Mouse (Mus musculus) limb, embryonic 11.5 days (tissue): ENCODE measurements around the gene Dlgap1. TPM values are rescaled to one million over a fixed set of nuclear protein-coding genes. Genes with fewer than 3 reads are reported as not detected.

Experiments used
- ATAC-seq: fragments of 200-750 bp; cut with Nextera tagmentation; 2 replicates; pipeline ENCODE4 v1.8.0; 2017; ENCODE audit warnings: low read depth; ENCODE audit not compliant: insufficient number of reproducible peaks, low FRiP score, low TSS enrichment
- DNase-seq: peaks from one replicate; pipeline ENCODE4 v3.0.0-alpha.2; 2015; ENCODE audit warnings: low spot score
- H3K27ac ChIP-seq: fragments of 300-500 bp; sonication (generic); replicated peaks from 2 replicates; pipeline ENCODE4 v1.5.1; 2014; ENCODE audit warnings: low read depth, mild to moderate bottlenecking, low read length
- H3K27me3 ChIP-seq: fragments of 300-500 bp; sonication (generic); 2 replicates; pipeline ENCODE4 v1.6.1; 2014; ENCODE audit warnings: mild to moderate bottlenecking, low read length, mixed read lengths; ENCODE audit not compliant: control insufficient read depth, insufficient read depth
- H3K36me3 ChIP-seq: fragments of 300-500 bp; sonication (generic); 2 replicates; pipeline ENCODE4 v1.6.1; 2014; ENCODE audit warnings: mild to moderate bottlenecking, low read length, moderate library complexity, mixed read lengths; ENCODE audit not compliant: control insufficient read depth, insufficient read depth
- H3K4me1 ChIP-seq: fragments of 300-500 bp; sonication (generic); 2 replicates; pipeline ENCODE4 v1.6.1; 2014; ENCODE audit warnings: low read length, mixed read lengths; ENCODE audit not compliant: control insufficient read depth, insufficient read depth
- H3K4me2 ChIP-seq: fragments of 300-500 bp; sonication (generic); 2 replicates; pipeline ENCODE4 v1.6.1; 2014; ENCODE audit warnings: low read depth, mild to moderate bottlenecking, moderate library complexity; ENCODE audit not compliant: severe bottlenecking
- H3K4me3 ChIP-seq: fragments of 300-500 bp; sonication (generic); 2 replicates; pipeline ENCODE4 v1.5.1; 2014; ENCODE audit warnings: low read depth, low read length
- H3K9ac ChIP-seq: fragments of 300-500 bp; sonication (generic); 2 replicates; pipeline ENCODE4 v1.6.1; 2014; ENCODE audit warnings: mild to moderate bottlenecking, low read length
- H3K9me3 ChIP-seq: fragments of 300-500 bp; sonication (generic); 2 replicates; pipeline ENCODE4 v1.6.1; 2016; ENCODE audit warnings: low read length; ENCODE audit not compliant: control insufficient read depth
- WGBS: fragments of 180-500 bp; shearing (Covaris S2); extraction: QIAGEN DNeasy Blood & Tissue Kit; methylation state at CpG from one replicate; pipeline ENCODE4 v1.1.7; 2014; 5-methylcytosine and 5-hydroxymethylcytosine counted together
- polyA plus RNA-seq: library from polyadenylated mRNA; unstranded; fragments of >200 nt; fragmentation: Nextera tagmentation; extraction: Ambion mirVana; gene quantifications from 2 replicates; pipeline ENCODE4 v1.2.1, GENCODE M21; 2014

Dlgap1 gene
- polyA plus RNA-seq, 1 experiment from 2014 or later, result 0.65 TPM

DNA sequence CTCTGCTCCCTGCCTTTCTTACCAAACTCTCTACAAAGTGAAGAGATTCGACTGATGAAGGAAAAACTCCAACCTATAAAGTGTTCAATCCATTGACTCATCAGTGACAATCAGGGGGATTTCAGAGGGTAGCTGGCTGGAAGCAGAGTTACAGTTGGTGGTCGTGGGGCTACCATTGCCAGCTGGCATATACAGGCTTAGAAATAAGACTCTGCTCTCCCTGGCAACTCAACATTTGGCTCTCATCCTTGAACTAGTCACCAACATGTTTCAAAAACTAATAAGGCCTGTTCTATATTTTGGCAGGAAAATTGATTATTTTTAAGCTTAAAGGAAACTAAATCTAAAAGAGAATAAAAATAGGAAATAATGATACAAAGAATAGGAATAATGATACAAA, 333.8 kb downstream of the Dlgap1 start:
- ATAC-seq (no peak), DNase-seq (no peak)
- H3K4me2 ChIP-seq, result no peak overlapping the region
- H3K9ac ChIP-seq, result no peak overlapping the region
- no peaks in the 10 kb centered on the region for H3K27me3 ChIP-seq
- no peaks in the 10 kb centered on the region for H3K9me3 ChIP-seq
- 87% methylated on average over 2 of the region's 2 CpGs for WGBS
- no peaks in the 10 kb centered on the region for H3K4me1 ChIP-seq
- H3K36me3 ChIP-seq, result no peaks in the 10 kb centered on the region
- no peak overlapping the region for H3K4me3 ChIP-seq
- no peak overlapping the region for H3K27ac ChIP-seq

DNA sequence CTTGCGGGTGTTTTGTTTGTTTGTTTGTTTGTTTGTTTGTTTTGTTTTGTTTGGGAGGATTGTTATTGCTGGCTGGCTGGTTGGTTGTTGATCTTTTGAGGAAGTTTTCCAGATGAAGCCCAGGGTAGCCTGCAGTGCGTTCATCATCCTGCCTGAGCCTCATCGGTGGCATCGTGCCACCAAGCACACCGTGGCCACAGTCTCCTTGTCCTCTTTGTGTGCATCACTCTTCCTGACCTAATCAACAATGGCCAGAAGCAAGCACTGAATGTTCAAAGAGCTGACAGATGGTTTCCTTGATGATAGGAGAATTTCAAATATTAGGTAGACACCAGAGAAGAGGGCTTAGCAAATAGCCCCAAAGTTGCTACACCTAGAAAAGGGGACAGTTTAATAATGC, 336.1 kb downstream of the Dlgap1 start:
- Histone ChIP-seq H3K4me2 (no peak overlapping the region), H3K4me1 (no peaks in the 10 kb centered on the region), H3K36me3 (no peaks in the 10 kb centered on the region), H3K27ac (no peak overlapping the region), H3K9me3 (no peaks in the 10 kb centered on the region), H3K9ac (no peak overlapping the region), H3K4me3 (no peak overlapping the region), H3K27me3 (no peaks in the 10 kb centered on the region)
- ATAC-seq (no peak), DNase-seq (no peak)
- WGBS, result 95% methylated on average over 5 of the region's 5 CpGs

DNA sequence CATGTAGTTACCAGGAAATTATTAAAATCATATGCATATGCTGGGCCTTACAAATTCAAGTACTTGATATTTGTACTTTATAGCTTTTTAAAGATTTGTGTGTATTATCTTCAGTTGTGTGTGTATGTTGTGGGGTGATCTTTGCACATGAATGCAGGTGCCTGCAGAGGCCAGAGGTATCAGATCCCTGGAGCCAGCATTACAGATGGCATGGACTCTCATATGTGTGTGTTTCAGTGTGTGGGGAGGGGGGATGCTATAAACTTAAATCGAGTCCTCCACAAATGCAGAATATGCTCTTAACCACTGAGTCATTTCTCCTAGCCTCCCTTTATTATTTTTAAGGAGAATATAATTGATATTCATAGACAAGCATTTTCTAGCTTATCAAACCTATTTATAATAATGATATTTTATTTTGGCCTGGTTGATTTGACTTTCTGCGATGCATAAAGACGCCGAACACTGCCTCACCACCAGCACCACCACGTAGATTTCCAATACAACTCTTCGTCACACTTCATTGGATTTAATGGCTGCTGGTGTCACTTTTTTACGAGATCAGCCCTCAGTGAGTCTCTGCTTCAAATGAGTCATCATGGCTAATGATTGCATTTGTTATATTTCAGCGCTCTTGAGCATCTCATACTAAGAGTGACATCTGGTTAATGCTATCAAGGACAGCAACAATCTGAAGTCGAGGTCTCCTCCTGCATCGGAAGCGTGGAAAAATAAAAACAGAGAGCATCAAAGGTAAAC, 338.7 kb downstream of the Dlgap1 start:
- no peak for ATAC-seq
- peak; percentile 5 for DNase-seq
- 76% methylated on average over 11 of the region's 11 CpGs for WGBS
- H3K4me2 ChIP-seq, result no peak overlapping the region
- H3K9me3 ChIP-seq, result no peaks in the 10 kb centered on the region
- no peak overlapping the region for H3K9ac ChIP-seq
- H3K27ac ChIP-seq, result no peak overlapping the region
- H3K27me3 ChIP-seq, result no peaks in the 10 kb centered on the region
- H3K4me1 ChIP-seq, result no peaks in the 10 kb centered on the region
- no peaks in the 10 kb centered on the region for H3K36me3 ChIP-seq
- H3K4me3 ChIP-seq, result no peak overlapping the region

DNA sequence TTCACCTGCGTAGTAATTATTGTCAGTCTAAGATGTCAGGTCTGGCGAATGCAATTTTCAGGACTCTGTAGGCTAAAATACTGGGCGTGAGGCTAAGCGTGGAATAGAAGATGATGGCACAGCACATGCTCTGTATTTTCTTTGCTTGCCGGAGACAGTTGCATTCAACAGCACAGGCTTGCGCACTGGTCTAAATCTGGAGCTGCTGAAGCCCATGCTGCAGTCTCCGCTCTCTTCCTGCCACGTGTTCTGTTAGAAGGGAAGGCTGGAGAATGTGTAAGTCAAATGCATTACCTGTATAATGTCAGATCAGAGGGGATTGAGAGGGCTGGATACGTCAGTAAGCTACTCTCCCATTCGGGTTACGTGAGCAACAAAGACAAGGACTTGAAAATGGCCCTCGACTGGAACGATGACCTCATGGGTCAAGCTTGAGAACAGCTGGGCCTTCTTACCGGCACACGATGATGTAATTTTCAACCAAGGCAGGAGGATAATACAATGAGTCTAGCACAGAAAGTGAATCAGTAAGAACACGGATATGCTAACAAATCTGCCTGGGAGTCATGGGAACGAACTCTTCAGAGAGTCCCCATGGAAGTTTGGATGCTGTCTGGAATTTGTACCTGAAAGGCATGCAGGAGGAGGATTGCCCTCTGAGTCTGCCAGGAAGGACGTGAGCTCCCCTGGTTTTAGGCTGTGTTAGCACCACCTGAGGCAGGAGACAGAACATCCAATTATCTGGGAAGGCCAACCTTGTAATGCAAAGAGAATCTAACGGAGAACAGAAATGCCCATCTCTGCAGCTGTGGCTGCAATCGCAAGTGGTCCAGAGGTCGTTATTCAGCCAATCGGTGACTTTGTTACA, 339.7 kb downstream of the Dlgap1 start:
- no peaks in the 10 kb centered on the region for H3K27me3 ChIP-seq
- H3K4me3 ChIP-seq, result no peak overlapping the region
- no peak overlapping the region for H3K4me2 ChIP-seq
- H3K36me3 ChIP-seq, result no peaks in the 10 kb centered on the region
- H3K4me1 ChIP-seq, result no peaks in the 10 kb centered on the region
- WGBS, result 78% methylated on average over 22 of the region's 22 CpGs
- no peaks in the 10 kb centered on the region for H3K9me3 ChIP-seq
- H3K27ac ChIP-seq, result no peak overlapping the region
- ATAC-seq (no peak), DNase-seq (no peak)
- H3K9ac ChIP-seq, result no peak overlapping the region

DNA sequence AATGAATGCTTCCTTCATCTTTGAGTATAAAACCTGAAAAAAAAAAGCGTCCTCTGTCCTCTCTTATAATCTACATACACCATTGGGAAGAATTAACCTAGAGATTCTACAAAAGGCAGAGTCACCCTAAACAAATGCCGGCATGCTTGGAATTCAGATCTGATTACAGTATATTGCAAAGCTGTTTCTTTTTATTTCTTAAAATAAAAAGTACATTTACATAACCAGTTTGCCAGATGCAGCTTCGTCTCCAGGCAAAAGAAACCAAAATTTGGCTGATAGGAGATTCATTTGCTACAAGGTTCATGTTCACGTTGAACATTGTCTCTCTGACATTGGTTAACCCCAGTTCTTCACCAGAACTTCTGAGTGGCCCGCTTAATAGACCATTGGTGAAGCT, 347.5 kb downstream of the Dlgap1 start:
- no peak for ATAC-seq
- H3K4me3 ChIP-seq, result no peak overlapping the region
- 84% methylated on average over 5 of the region's 5 CpGs for WGBS

DNA sequence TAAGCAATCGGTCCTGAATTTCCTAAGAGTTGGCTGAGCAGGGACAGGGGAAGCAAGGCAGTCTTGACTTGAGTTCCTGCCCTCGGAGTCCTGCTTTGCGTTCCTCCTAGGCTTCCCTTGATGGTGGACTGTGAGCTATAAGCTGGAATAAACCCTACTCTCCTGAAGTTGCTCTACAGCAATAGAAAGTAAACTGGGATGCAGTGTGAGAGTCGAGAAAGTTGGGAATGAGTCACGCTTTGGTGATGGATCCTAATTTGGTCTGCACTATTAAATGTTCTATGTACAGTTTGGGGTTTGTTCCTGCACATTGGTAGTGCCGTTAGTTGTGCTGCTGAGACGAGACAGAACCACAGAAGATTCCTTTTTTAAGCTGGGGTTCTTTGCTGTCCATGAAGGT, 348.9 kb downstream of the Dlgap1 start:
- Histone ChIP-seq H3K27ac (no peak overlapping the region), H3K27me3 (no peaks in the 10 kb centered on the region), H3K36me3 (no peaks in the 10 kb centered on the region), H3K4me3 (no peak overlapping the region), H3K9ac (no peak overlapping the region), H3K9me3 (no peaks in the 10 kb centered on the region), H3K4me1 (no peaks in the 10 kb centered on the region), H3K4me2 (no peak overlapping the region)
- 89% methylated on average over 7 of the region's 7 CpGs for WGBS
- no peak for DNase-seq
- ATAC-seq, result no peak

More for the DNA sequence above, 347.5 kb downstream of the Dlgap1 start:
- no peaks in the 10 kb centered on the region for H3K36me3 ChIP-seq
- H3K27ac ChIP-seq, result no peak overlapping the region
- no peak overlapping the region for H3K9ac ChIP-seq
- H3K4me1 ChIP-seq, result no peaks in the 10 kb centered on the region
- no peak for DNase-seq
- no peaks in the 10 kb centered on the region for H3K9me3 ChIP-seq
- H3K27me3 ChIP-seq, result no peaks in the 10 kb centered on the region
- no peak overlapping the region for H3K4me2 ChIP-seq

DNA sequence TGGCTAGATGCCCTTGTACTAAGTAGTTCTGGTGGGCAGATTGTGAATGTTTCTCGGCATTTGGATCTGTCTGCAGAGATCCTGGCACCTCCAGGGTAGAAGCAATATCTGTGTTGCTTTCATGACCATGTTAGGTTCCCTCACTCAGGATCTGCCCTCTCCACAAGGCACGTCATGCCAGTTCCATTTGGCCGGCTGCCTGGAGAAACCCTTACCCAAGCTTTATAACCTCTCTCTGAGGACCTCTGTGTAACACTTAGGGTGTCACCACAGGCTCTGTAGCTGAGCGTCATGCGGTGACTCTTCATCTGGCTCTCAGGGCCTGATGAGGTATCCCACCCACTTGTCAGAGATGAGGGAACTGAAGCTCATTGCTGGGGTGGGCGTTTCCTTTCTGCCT, 353.1 kb downstream of the Dlgap1 start:
- no peaks in the 10 kb centered on the region for H3K4me1 ChIP-seq
- H3K27me3 ChIP-seq, result no peaks in the 10 kb centered on the region
- no peak overlapping the region for H3K27ac ChIP-seq
- 80% methylated on average over 6 of the region's 6 CpGs for WGBS
- ATAC-seq (no peak), DNase-seq (no peak)
- no peaks in the 10 kb centered on the region for H3K36me3 ChIP-seq
- no peaks in the 10 kb centered on the region for H3K9me3 ChIP-seq
- no peak overlapping the region for H3K9ac ChIP-seq
- H3K4me3 ChIP-seq, result no peak overlapping the region
- no peak overlapping the region for H3K4me2 ChIP-seq

DNA sequence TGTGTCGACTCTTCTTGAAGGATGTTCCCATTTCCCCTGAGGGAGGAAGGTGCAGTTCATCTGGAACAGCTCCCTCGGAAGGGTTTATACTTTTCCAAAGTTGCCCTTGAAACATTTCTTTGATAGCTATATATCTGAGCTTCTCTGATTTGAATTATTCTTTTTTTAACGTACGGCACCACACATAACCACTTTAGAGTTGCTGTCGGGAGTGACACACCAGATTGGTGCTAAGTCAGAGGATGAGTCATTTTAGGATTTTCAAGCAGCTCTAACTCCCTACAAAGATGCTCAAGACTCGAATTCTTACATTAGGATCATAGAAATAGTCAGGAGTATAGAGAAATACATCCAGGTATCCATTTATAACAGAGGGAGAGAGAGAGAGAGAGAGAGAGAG, 364.6 kb downstream of the Dlgap1 start:
- Histone ChIP-seq H3K4me3 (no peak overlapping the region), H3K4me1 (peaks cover 7% of the 10 kb centered on the region; the same call in 1 of the 2 replicates), H3K9ac (no peak overlapping the region), H3K4me2 (no peak overlapping the region), H3K27me3 (no peaks in the 10 kb centered on the region), H3K36me3 (no peaks in the 10 kb centered on the region), H3K27ac (no peak overlapping the region), H3K9me3 (no peaks in the 10 kb centered on the region)
- DNase-seq (no peak), ATAC-seq (no peak)
- 85% methylated on average over 6 of the region's 6 CpGs for WGBS
